In the genomic region with DNA sequence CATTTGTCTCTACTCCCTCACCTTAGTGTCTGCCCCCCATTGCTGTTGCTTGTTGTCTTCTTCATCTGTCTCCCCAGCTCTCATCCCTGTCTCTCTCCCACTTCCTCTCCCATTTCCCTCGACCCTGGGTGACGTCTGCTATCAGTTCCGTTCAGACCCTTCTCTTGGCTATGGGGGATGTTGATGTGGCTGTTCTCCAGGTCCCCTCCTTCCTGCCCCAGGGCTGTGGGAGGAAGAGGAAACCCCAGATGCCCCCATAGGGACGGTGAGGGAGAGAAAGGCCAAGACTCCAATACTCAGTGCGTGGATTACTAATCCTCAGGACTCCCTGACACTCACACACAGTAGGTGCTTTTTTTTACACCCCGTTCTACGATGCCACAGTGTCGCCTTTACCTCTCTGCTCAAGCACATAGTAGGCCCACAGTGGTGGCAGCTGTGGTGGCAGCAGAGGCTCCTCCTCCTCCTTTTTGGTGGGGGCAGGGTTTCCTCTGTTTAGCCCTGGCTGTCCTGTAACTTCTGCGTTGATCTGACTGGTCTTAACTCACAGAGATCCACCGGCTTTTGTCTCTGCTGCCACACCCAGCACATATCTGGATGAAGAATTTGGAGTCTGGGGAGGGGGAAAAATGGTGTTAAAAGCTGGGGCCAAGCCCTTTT, we compare ENCODE assay signal across 1 mouse cellular context.
TF ChIP-seq lines count a peak whose summit lies in the region.

No protein-coding gene starts in this region.

TF ChIP-seq in CH12.LX, 34 proteins besides CTCF, POLR2A, EP300 and RAD21:
- TF ChIP-seq TBP (conservative IDR thresholded peaks at IDR 0.05; ENCODE audit: low read depth, low read length) (no peak), GABPA (IDR thresholded peaks at IDR 0.05; ENCODE audit: insufficient replicate concordance, low read depth, low read length) (no peak), ZKSCAN1 (IDR thresholded peaks at IDR 0.05; ENCODE audit: borderline replicate concordance, low read depth, low read length) (peak; percentile 82), USF1 (IDR thresholded peaks at IDR 0.05; ENCODE audit: low read depth, low read length) (no peak), ETS1 (conservative IDR thresholded peaks at IDR 0.05; ENCODE audit: low read depth, low read length) (no peak), CHD2 (IDR thresholded peaks at IDR 0.05; ENCODE audit: low read length) (no peak)
